Mouse (Mus musculus): ENCODE data around the gene Lmx1a.

GRCm38 (mm10) chr1:167754085-167754484, 65.0 kb downstream of the Lmx1a start:
- TF ChIP-seq TCF3 (IDR thresholded peaks at IDR 0.05; ENCODE audit: insufficient read length, low read depth), result no peak
- TF ChIP-seq MYOD1 (IDR thresholded peaks at IDR 0.05; ENCODE audit: control insufficient read depth in 1 of 3, insufficient read length in 2 of 3, low read depth in 2 of 3), result no peak
